Mouse (Mus musculus): ENCODE results near the gene Knstrn. TPM values are rescaled to one million over a fixed set of nuclear protein-coding genes. Genes with fewer than 3 reads are reported as not detected.

The Knstrn gene
- polyA plus RNA-seq (2012; rRNA removed) = 24.7 and 25.4 TPM in 2 replicates

DNA sequence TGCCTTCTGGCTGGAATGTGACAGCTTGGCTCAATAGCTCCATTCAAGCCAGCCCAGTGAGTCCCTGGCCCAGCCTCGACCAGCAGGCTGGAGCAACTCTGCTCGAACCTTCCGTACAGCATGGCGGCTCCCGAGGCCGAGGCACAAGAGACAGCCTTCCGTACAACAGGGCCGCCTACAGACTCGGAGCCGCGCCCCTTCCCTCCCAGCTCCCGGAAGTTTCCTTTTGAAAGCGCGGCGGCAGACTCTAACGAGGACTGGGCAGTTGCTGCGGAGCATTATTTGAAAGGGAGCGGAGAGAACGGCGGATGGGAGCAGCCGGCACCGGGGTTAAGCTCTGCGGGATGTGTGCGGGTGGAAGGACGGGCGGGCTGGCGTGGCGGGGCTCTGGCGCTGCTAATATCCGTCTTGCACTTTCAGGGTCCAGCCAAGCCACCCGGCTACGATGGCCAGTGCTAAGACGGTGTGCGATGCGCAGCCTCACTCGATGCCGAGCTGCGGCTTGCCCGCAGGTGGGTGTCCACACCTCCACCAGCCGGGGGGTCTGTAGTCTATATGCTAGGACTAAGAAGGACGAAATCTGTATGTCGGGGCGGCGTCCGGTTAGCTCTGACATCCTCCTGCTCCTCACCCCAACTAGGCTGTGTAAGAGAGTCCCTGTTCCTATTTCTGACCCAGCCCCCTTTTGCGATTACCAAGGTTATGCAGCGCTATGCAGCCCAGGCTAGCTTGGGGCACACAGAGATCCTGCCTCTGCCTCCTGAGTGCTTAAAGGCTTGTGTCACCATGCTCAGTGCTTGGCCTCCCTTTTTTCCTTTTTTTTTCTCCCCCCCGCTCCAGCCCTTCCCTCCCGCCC lies at the start of gene Knstrn:
Knstrn (plus strand) TSS at position 23 of the 856 bp plus-strand sequence.

DNA sequence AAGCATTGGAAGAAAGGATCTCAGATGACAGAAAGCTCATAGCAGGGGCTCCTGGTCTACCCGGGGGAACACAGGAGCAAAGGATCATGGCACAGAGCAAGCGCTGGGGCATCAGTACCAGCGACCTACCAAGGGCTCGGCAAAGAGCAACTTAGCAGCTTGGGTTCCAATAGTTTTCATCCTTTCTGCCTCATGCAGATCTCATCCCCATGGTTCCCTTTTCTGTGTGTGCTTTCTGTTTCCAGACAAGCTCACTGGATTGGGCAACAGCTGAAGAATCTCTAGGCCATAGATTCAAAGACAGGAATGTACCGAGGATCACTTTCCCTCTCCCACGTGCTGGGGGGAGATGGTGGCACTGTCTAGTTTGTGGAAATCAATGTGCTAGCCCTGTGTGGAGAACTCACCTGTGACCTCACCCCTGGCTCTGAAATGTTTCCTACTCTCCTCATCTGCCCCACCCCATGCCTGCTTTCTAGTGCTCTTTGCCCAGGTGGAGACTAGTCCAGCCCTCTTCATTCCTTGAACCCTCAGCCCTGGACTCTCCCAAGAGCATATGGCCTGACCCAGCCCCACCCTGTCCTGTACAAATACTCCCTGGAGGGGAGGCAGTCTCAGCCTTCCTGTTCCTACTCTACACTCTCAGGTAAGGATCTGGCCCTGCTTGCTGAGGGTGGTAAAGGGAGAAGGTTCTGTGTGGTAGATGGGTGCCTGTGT lies 41.5 kb upstream of the Knstrn start, which contains the start of gene Phgr1:
Phgr1 (plus strand) TSS at position 612 of the 717 bp plus-strand sequence.

DNA sequence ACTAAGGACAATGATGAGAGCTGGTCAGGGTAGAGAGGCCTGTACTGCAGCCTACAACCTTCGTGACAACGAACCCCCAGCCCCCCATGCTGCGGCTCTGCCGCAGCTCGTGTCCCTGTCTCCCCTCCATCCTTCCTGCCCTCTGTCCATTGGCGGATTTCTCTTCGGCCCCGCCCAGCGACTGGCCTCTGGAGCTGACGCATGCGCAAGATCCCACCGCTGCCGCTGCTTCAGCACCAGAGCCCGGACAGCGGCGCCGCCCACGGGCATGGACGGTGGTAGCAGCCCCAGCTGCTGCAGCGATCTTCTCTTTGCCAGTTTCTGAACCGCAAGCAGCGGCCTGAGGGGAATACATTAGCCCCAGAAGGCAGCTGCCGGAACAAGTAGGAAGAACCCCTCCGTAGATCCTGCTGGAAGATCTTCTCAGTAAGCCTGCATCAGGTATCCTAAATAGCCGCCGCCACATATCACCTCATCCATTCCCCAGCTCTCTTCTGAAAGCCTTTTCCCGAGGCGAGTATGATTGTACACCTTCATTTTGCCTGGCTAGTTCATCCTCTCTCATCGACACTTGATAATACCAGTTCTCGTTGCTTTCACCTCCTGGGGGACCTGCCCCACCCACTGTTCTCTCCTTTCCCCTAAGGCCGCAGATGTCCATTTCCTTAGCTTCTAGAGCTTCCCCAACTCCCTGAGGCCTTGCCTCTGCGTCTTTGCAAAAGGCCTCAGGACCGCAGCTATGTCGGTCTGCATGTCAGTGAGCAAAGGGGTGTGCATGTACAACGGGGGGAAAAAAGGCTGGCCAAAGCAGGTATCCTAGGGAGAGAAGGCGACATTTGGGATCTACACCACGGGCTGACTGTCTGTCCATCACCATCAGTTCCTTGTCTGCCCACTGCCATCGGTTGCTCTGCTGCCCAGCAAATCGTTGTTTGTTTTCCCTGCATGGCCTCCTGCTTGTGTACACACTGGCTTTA lies 34.0 kb upstream of the Knstrn start, which contains the start of gene Disp2:
Disp2 (plus strand) TSS at position 216 of the 977 bp plus-strand sequence.

DNA sequence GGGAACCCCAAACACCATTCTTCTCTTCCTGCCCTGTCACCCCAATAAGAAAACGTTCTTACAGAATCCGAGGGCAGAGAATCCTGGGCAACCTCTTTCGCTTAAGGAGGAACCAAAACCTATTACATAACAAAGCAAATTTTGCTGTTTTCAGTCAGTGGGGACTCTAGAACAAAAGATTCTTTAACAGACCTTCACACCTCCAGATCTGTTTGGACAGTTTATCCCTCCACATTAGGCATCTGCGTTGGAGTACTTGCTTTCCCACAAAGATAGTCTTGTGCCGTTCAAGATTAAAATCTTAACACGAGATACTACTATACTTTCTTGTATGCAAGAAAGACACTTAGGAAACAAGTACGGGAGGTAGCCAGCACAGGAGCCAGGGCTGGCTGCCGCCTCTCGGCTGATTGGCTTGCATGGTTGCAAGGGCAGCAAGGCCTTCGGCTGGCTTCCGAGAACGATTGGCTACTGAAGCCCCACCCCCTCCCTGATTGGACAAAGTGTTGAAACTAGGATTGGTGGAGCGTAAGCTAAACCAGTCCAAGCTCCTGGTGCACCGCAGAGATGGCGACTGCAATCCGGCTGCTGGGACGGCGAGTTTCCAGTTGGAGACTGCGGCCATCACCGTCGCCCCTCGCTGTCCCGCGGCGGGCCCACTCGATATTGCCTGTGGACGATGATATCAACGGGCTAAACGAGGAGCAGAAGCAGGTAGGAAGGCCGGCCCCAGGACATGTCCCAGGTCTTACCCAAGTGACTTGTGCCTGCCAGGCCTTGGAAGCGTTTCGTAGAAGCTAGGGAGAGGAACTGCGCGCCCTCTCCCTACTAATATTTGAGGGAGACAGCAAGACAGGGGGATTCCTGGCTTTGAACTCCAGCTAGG lies 47.9 kb downstream of the Knstrn start, which contains the start of gene Ivd:
Ivd (plus strand) TSS at position 501 of the 886 bp plus-strand sequence.

DNA sequence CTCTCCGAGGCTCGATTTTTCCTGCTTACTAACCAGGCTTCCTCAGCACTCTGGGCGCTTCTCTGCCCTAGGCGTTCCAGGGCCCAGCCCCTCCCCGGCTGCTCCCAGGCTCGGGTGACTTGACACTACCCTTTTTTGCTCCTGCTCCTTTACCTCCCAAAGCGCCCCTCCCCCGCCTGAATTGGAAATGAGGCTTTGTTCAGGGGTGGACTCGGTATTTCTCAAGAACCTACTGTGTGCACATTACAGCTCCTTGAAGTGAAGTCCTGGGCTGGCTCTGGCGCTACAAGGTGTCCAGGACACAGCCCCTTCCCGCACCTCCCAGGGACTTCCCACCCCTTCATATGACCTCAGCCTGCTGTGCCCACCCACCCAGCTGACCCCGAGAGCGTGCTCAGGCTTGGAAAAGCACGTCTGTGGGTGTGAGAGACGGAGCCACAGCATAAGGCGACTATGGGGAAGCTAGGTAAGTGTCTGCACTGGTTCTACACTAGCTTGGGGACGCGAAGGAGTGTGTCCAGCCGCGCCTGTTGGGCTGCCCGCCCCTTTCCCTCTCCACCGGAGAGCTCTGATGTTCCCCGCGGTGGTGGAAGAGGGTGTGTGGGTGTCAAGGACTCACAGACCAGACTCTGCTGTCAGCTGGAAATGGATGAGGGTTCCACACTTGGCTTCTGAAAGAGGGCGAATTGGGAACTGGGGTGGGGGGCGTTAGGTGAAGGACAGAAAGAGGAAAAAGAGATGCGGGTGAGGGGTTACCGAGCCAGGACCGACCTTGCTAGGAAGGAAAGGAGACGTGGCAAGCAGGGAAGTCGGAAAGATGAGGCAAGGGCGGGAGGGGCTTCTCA lies 86.4 kb downstream of the Knstrn start, which contains the start of gene Bahd1:
Bahd1 (plus strand) TSS at position 397 of the 845 bp plus-strand sequence.

Other genes with a start within 250 kb of the Knstrn start
- gene Bub1b, start 215.8 kb upstream of the Knstrn start, polyA plus RNA-seq (2012; rRNA removed) = 16.4 and 18.4 TPM in 2 replicates
- 0.22 and 0.24 TPM in 2 replicates for gene Pak6, start 150.7 kb upstream of the Knstrn start, polyA plus RNA-seq (2012; rRNA removed)
- gene Ankrd63, start 110.0 kb upstream of the Knstrn start, polyA plus RNA-seq (2012; rRNA removed) = 0.08 and 0.17 TPM in 2 replicates
- gene Plcb2, start 85.6 kb upstream of the Knstrn start, polyA plus RNA-seq (2012; rRNA removed) = 4.8 and 7.0 TPM in 2 replicates
- gene Inafm2, start 68.2 kb upstream of the Knstrn start, polyA plus RNA-seq (2012; rRNA removed) = 4.7 and 5.1 TPM in 2 replicates
- gene Ccdc9b, start 51.3 kb upstream of the Knstrn start, polyA plus RNA-seq (2012; rRNA removed) = 0.90 and 1.00 TPM in 2 replicates
- not detected in 2 replicates for gene Phgr1, start 41.2 kb upstream of the Knstrn start, polyA plus RNA-seq (2012; rRNA removed)
- gene Disp2, start 34.3 kb upstream of the Knstrn start, polyA plus RNA-seq (2012; rRNA removed) = 0.10 and 0.11 TPM in 2 replicates
- gene Ivd, start 48.0 kb downstream of the Knstrn start, polyA plus RNA-seq (2012; rRNA removed) = 66.9 and 78.6 TPM in 2 replicates
- gene Bahd1, start 86.4 kb downstream of the Knstrn start, polyA plus RNA-seq (2012; rRNA removed) = 4.2 and 5.0 TPM in 2 replicates
- 4.7 and 5.1 TPM in 2 replicates for gene Chst14, start 112.5 kb downstream of the Knstrn start, polyA plus RNA-seq (2012; rRNA removed)
- 6.6 and 6.8 TPM in 2 replicates for gene Ccdc32, start 215.4 kb downstream of the Knstrn start, polyA plus RNA-seq (2012; rRNA removed)
- gene Rpusd2, start 220.8 kb downstream of the Knstrn start, polyA plus RNA-seq (2012; rRNA removed) = 2.4 and 2.5 TPM in 2 replicates
- 2.6 and 3.0 TPM in 2 replicates for gene Knl1, start 233.1 kb downstream of the Knstrn start, polyA plus RNA-seq (2012; rRNA removed)